Mouse (Mus musculus): ENCODE data around the gene Bnip3.

Bnip3 gene

DNA sequence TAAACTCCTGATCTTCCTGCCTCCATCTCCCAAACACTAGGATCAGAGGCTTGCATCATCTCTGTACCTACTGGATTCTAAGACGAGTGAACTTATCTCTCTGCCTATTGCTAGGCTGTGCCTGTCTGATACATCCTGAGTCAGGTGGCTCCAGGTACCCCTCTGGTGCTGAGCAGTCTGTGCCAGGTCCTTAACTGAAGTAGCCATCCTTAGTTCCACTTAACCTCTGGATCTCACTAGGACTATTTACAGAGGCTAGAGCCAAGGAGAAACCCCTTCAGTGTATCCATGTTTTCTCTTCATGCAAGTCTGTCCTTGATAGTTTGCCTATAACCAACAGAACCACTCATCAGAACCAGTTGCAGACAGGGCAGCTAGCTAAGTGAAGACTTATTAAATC lies 2.9 kb downstream of the Bnip3 start:
- DNase-seq (ENCODE audit: low spot score), result no peak

DNA sequence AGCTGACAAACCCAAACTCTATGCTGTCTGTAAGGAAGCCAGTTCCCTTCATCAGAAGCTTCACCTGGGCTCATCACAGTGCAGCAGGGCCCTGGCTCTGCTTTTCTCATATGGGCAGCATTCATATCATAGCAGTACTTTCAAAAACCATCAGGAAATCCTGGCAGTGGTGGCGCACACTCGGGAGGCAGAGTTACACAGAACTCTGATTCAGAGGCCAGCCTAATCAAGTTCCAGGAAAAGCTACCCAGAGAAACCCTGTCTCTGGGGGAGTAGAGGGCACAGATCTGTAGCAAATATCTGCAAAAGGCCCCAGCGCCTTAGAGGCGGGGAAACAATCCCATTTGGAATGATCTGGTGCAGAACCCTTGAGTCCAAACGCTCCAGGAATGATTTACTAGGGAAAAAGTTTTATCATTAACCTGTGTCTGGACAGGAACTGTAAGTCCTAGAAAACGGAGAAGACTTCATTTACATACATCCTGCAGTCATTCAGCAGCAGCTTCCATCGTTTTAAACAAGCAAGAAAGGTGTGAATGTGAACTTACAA lies 5.4 kb downstream of the Bnip3 start:
- no peak for DNase-seq (ENCODE audit: low spot score)

DNA sequence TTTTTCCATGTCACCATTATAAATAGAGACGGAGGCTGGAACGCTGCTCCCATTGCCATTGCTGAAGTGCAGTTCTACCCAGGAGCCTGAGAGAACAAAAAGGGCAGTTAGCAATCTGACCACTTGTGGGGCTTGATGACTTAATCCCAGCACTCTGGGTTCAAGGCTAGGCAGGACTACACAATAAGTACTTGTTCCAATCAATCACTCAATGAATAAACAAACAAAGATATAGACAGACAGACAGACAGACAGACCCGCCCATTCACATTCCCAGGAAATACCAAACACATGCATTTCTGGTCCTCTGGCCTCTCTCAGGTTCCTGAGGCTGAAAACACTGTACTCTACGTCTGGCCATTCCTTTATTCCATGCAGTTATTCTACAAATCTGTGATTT lies 10.6 kb downstream of the Bnip3 start:
- DNase-seq (ENCODE audit: low spot score), result no peak

DNA sequence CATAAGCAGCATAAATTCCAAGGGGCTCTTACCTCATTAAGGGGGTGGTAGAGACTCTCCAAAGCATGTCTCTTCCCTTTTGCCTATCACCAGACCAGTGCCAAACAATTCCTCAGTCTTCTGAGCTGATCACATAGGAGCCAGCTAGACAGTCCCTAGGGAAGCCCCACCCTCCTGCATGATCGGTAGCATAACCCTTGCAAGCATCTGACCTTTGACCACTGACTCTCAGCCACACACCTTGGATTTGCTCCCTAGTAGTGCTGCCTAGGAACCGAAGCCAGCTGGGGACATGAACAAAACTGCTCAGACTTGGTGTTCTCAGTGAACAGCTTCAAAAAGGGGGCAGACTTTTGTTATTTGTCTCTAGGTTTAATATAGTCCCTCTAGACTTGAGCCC lies 11.2 kb downstream of the Bnip3 start:
- no peak for DNase-seq (ENCODE audit: low spot score)

DNA sequence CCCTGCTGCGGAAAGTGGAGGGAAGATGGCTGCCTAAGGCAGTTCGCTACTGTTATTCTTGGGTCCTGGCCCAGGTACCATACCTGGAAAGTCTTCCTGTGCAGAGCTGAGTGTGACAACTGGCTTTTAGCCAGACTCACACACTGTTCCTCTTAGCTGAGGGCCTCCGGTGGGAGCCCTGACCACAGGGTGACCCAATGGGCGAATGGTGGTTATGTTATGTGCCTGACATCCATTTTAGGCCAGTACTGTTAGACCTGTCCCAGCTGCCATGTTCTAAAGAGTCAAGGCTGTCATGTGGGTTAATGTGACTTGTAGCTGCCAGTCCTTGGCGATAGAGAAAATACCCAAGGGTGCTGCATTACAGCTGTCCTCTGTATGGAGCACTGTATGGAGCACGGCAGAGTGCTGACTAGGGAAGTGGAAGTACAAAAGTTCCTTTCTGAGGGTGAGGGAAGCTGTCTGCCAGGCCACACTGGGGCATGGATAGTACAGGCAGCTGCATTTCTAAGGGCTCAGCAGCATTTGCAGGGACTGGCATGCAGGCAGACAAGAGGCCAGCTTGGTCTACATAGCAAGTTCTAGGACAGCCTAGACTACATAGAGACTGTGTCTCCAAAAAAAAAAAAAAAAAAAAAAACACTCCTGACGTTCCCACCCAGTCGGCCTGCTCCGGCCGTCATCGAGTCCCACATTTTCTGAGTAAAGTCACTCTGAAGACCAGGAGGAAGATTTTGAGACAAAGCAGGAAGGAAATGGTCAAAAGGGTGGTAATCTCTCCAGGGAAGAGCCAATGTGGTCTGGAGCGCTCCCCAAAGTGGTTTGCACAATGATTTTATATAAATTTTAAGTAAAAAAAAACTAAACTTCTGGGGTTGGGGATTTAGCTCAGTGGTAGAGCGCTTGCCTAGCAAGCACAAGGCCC lies 23.7 kb downstream of the Bnip3 start:
- DNase-seq (ENCODE audit: low spot score), result no peak

DNA sequence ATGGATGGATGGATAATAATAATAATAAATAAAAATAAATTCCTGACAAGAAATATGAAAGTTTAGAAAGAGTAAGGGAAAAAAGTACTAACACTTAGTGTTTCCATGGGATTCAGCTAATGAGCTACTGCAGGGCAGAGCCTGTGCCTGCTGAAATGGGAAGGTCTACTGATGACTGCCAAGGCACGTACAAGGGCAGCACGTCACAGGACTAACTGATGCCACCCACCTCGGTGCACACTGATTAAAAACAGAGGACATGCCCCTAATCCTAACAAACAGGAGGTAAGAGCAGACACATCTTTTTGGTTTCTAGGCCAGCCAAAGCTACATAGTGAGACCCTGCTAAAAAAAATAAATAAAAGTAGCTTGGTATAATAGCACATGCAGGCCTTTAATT lies 25.6 kb downstream of the Bnip3 start:
- no peak for DNase-seq (ENCODE audit: low spot score)

DNA sequence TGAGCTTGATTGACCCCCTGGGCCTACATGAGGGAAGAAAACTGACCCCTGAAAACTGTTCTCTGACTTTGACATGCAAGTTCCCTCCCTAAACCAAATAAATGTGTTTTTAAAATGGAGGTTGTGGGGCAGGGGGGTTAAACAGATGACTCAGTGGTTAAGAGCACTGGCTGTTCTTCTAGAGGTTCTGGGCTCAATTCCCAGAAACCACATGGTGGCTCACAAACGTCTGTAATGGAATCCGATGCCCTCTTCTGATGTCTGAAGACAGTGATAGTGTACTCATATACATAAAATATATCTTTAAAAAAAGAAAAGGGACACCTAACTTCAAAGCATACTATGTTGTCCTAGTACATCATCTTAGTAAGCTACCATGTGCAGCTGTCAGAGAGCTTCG lies 34.3 kb downstream of the Bnip3 start:
- no peak for DNase-seq (ENCODE audit: low spot score)

DNA sequence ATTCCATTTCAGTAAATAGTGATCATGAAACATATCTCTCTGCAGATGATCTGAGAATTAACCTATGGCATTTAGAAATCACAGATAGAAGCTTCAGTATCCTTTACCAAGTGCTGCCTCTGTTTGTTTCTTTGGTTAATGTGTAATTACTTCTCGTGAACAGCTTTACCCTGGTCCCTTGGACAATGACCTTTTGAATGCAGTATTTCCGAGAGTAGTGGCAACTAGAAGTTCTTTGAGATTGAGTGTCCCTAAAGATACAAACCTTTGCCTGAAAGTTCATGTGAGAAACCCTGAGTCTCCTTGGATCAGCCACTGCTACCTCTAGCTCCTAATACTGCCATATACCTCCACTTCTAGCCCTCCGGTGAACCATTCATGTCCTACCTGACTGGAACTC lies 36.4 kb downstream of the Bnip3 start:
- DNase-seq (ENCODE audit: low spot score), result no peak

DNA sequence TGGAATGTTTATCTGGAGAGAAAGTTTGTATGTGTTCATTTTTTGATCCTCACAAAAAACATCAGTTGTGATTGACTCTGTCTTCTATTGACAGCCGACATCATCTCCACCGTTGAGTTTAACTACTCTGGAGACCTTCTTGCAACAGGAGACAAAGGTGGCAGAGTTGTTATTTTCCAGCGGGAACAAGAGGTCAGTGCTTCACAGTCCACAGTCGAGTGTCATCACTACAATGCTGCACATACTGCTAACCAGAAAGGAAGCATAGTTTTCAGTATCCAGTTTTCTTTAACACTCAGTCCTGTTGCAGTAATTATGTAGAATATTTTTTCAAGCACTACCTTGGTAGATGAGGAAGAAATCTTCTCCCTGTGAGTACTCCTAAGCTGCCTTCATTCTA lies 41.0 kb downstream of the Bnip3 start:
- no peak for DNase-seq (ENCODE audit: low spot score)

DNA sequence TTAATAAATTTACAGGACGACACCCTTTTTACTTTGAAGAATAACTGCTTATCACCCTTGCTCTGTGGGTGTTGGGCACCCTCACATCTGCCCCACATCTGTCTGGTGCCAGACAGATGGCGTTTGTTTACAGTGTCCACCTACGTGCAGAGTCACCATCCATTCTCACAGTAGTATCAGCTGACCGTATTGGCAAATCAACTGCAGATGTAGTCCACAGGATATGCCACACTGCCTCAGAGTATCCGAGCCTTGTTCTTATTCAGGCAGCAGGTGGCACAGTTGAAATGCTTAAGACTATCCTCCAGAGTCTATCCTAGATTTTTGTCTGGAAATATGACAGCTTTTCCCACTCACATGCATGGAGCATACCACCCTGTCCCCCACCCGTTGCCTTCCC lies 42.0 kb downstream of the Bnip3 start:
- no peak for DNase-seq (ENCODE audit: low spot score)

DNA sequence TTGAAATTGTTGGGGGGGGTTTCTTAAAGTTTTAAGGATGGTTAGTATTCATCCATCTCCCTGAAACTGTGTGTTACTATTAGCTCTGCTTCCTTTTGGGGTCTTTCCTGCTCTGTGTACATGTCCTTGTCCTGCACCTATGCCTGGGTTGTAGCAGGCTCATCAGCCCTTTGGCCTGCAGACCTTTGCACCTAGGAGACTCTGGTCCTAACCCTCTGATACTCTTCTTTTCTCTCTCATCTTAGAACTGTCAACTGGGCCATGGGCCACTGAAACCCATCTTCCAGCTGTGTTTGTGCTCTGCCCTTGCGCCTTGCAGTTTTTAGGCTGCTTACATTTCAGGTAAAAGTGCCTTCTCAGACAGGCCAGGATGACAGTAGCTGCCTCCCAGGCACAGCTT lies 44.5 kb downstream of the Bnip3 start:
- no peak for DNase-seq (ENCODE audit: low spot score)

DNA sequence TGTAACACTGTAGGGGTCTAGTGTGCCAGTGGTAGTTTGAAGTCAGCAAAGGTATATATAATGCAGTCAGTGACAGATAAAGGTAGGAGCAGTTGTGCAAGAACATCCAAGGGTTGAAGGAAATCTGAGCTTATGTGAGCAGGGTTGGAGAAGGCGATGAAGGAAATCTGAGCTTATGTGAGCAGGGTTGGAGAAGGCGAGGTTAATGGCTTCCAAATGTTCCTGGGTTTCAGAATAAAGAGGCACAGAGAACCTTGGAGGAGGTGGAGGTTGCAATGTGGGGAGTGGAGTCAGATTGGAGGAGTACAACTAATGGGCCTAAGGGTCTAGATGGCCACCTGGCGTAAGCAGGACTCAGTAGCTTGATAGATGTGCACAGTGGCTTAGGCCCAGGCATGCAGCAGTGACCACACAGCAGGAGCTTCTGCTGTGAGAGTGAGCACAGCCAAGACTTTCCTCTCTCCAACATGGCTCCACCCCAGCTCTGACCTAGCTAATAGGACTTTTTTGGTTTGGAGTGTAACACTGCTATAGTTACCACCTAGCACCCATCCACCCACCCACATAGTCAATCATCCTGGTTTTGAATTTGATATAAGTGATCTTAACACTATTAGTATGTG lies 45.3 kb downstream of the Bnip3 start:
- DNase-seq (ENCODE audit: low spot score), result no peak

DNA sequence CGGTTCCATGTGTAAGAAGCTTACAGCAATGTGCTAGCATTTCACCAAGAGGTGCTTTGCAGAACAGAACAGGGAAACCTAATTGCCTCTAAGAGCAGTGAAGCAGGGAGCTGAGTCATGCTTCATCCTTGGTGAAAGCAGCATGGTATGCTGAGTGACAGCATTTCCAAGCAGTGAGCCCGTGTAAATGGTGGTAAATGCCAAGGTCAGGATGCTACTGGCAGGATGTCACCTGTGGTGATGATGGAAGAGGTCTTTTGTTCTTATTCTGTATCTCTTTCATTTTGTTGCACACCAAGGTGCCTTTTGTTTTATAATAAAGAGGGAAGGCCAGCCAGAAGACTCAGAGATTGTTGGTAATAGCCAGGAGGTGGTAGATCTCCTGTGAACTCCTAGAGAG lies 52.6 kb downstream of the Bnip3 start:
- DNase-seq (ENCODE audit: low spot score), result no peak

DNA sequence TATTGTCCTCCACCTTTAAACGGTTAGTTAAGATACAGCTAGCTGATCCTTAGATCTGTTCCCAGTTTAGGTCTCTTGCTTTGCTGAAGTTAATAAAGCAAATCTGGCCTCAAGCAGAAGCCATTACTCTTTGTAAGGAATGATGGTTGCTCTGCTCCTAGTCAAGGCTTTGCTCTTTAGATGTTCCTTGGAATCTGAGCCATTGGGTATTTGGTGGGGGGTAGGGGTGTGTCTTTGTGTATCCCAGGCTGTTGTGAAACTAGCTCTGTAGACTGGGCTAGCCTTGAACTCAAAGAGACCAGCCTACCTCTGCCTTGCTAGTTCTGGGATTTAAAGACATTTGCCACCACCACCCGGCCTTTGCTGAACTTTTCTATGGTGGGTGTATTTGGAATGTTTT lies 55.1 kb downstream of the Bnip3 start:
- no peak for DNase-seq (ENCODE audit: low spot score)

DNA sequence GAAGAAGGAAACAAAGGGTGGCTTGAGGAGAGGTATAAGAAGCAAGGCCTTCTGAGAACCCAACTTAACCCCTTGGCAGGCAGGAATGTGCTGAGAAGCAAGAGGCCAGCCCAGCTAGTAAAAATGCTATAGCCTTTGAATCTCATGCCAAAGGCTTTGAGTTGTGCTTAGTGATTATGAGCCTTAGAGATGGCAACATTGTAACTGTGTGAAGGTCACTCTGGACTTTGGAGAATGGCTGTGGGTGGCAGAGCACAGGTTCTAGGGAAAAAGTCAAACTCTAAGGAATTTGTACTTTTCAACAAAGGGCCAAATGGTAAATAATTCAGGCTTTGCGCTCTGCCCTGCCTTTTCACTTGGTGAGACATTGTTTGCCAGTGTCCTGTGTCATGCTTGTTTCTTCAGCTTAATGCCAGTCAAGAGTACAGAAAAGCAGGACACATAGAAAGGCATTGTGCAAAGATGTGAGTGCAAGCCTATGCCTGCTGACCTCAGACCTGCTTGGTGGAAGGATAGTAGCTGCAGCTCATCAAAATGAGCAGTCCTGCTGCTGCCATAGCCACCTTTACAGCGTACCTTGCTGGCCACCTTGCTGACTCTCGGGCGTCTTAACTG lies 55.8 kb downstream of the Bnip3 start:
- DNase-seq (ENCODE audit: low spot score), result no peak

DNA sequence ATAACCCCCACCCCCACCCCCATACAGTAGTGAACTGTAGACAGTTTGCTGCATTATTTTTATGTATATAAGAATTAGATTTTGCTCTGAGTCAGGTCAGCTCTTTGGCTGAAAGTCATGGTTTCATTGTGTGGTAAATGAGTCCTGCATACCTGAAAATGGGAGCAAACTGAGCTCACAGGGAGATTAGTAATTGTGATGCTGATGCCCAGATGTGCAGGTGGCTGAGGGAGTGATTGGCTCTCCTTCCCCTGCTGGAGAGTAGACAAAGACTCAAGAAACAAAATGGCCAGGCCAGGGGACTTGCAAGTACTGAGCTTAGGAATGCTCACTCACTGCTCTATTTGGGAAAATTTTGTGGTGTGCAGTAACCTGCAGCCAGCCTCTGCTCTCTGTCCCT lies 59.2 kb downstream of the Bnip3 start:
- DNase-seq (ENCODE audit: low spot score), result no peak

DNA sequence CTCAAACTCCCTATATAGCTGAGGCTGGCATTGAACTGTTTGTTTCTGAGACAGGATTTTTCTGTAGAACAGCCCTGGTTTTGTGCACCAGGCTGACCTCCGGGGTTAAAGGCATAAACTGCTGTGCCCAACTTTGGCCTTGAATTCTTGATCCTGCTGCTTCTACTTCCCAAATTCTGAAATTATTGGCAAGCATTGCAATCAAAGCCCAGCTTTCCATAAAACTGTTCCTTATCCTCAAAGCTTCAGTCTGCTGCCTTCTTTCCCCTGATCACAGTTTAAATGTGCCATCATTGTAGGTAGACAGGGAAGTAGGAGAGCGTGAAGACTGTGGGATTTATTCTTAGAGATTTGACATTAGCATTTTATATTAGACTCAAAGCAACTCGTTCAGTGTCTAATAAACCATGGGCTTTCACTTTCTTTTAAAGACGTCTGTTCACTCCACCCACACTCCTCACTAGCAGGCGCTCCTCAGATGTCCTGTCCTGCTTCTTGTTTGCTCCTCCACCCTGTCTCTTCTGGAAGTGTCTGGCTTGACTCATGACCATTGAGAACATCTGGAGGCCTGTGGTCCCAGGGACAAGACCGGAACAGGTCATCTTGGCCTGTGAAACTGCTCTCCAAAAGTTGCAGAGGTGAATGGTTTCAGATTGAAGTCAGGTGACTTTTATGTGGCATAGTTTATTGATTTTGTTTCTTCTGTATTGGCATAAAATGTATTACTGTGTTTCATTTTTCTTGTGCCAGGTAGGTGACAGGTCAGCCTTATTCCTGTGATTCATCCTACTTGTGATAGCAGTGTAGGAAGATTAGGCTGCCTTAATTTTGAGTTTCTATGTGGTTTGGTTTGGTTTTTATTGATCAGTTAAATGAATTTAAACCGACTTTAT lies 61.0 kb downstream of the Bnip3 start:
- no peak for DNase-seq (ENCODE audit: low spot score)

DNA sequence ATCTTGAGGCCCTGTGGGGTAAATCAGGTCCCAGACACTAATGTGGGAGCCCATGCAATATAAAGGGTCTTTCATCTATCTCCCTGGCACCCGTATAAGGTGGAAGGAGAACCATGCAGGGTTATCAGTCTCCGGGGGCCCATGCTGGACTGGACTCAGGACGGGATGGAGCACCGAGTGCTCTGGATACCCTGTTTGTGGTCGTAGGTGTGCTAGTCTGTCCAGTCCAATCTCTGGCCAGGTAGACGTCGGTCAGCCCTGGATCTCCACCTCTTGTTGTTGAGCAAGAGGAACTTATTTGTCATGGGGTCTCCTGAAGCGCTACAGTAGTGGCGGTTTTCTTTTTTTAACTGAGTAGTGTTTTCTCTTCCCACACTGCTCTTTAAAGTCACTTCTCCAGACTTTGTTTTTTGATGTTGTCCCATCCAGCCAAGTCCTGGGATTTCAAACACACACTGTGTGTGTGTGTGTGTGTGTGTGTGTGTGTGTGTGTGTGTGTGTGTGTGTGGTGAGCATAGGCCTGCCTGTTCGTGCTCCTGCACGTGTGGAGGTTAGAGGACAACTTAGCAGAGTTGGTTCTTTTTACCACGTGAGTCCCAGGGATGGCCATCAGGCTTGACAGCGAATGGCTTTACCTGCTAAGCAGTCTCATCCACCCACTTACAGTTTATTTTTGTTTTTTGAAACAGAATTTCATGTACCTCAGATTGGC lies 61.8 kb downstream of the Bnip3 start:
- DNase-seq (ENCODE audit: low spot score), result no peak

DNA sequence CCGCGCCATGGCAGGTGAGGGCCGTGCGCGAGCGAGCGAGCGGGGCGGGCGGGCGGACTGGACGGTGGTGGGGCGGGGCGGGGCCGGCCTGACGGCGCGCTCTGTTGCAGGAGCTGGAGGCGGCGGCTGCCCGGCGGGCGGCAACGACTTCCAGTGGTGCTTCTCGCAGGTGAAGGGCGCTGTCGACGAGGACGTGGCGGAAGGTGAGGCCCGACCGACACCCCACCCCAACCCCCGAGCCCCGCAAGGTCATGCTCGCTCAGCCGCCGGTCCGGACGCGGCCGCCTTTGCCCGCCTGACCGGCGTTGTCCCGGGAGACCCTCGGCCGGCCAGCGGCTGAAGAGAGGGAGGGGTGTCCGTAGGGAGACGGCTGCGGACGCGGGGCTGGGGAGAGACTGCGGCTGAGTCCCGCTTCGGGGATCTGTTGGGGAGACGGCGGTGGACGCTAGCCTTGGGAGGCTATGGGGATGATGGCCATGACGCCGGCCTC lies 62.8 kb downstream of the Bnip3 start:
- DNase-seq (ENCODE audit: low spot score), result no peak

DNA sequence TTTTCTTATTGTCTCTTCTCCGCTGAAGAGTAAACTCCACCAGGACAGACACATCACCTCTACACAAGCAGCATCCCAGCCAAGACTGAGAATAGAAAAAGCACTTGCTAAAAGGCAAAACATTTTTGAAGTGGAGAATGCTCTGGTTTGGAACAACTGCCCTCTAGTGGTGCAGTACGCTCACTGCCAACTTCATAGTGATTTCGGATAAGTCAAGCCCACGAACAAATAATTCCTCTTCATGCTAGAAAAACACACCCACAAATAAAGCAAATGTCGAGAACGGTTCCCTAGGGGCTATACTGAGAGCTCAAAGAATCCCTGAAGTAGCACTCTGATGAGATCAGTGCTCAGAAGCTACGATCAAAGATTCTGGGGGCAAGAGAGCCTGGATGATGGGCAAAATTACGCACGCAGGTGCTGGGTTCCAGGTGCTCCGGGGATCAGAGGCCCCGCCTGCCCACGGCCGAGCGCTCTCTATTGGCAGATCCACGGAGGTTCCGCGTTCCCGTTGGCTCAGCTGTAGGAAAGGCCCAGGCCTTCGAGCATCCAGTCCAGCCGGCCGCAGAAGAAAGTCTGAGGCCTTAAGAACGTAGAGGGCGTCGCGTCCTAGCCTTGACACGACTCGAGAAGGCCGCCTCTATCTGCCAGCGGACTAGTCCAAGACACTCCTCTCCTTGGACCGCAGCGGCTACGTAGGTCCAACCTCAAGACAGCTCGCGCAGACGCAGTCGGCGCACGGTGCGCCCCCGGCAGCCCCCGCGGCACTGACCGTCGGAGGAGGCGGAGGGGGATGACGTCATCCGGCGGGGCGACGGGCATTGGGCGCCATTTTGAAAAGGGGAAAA lies 63.6 kb downstream of the Bnip3 start, which contains the start of the genes Ppp2r2d and Mapk1ip1:
Ppp2r2d (plus strand) TSS at position 536 of the 848 bp plus-strand sequence.
Mapk1ip1 (minus strand) TSS at position 730 of the 848 bp plus-strand sequence.
- peak; percentile 97 for DNase-seq (ENCODE audit: low spot score)
